Mouse (Mus musculus) heart, embryonic 11.5 days (tissue): ENCODE results near the gene Macrod1. TPM values are rescaled to one million over a fixed set of nuclear protein-coding genes. Genes with fewer than 3 reads are reported as not detected.

Source experiments
- ATAC-seq: fragments of 200-750 bp; cut with Nextera tagmentation; replicated peaks from 2 replicates; pipeline ENCODE4 v1.8.0; 2017; ENCODE audit warnings: moderate library complexity; ENCODE audit not compliant: insufficient number of reproducible peaks, low FRiP score, low TSS enrichment
- H3K27ac ChIP-seq: fragments of 300-500 bp; sonication (generic); 2 replicates; pipeline ENCODE4 v1.5.1; 2014; ENCODE audit warnings: mild to moderate bottlenecking, low read depth, low read length
- H3K27me3 ChIP-seq: fragments of 300-500 bp; sonication (generic); 2 replicates; pipeline ENCODE4 v1.6.1; 2014; ENCODE audit warnings: mild to moderate bottlenecking, low read length, mixed read lengths; ENCODE audit not compliant: control insufficient read depth, insufficient read depth
- H3K36me3 ChIP-seq: fragments of 300-500 bp; sonication (generic); 2 replicates; pipeline ENCODE4 v1.6.1; 2014; ENCODE audit warnings: mild to moderate bottlenecking, low read length, moderate library complexity, mixed read lengths; ENCODE audit not compliant: control insufficient read depth, insufficient read depth
- H3K4me1 ChIP-seq: fragments of 300-500 bp; sonication (generic); 2 replicates; pipeline ENCODE4 v1.6.1; 2014; ENCODE audit warnings: low read length; ENCODE audit not compliant: control insufficient read depth, insufficient read depth
- H3K4me2 ChIP-seq: fragments of 300-500 bp; sonication (generic); 2 replicates; pipeline ENCODE4 v1.6.1; 2014; ENCODE audit warnings: mild to moderate bottlenecking, moderate library complexity
- H3K4me3 ChIP-seq: fragments of 300-500 bp; sonication (generic); 2 replicates; pipeline ENCODE4 v1.5.1; 2014; ENCODE audit warnings: low read depth, low read length
- H3K9ac ChIP-seq: fragments of 300-500 bp; sonication (generic); 2 replicates; pipeline ENCODE4 v1.6.1; 2014; ENCODE audit warnings: mild to moderate bottlenecking, low read depth, low read length, moderate library complexity
- H3K9me3 ChIP-seq: fragments of 300-500 bp; sonication (generic); replicated peaks from 2 replicates; pipeline ENCODE4 v1.6.1; 2016; ENCODE audit warnings: low read length; ENCODE audit not compliant: control insufficient read depth
- WGBS: fragments of 180-500 bp; shearing (Covaris S2); extraction: QIAGEN DNeasy Blood & Tissue Kit; methylation state at CpG from one replicate; pipeline ENCODE4 v1.1.7; 2014; ENCODE audit not compliant: insufficient replicate concordance; 5-methylcytosine and 5-hydroxymethylcytosine counted together
- polyA plus RNA-seq: library from polyadenylated mRNA; unstranded; fragments of >200 nt; fragmentation: Nextera tagmentation; extraction: Ambion mirVana; gene quantifications from 2 replicates; pipeline ENCODE4 v1.2.1, GENCODE M21; 2014

The Macrod1 gene
- polyA plus RNA-seq, 1 experiment from 2014 or later, result 13.3 TPM

GRCm38 (mm10) chr19:7062110-7062509 lies 5.5 kb downstream of the Macrod1 start:
- Histone ChIP-seq H3K4me3 (no peak overlapping the region), H3K9me3 (no peaks in the 10 kb centered on the region), H3K4me2 (no peak overlapping the region), H3K36me3 (no peaks in the 10 kb centered on the region), H3K27me3 (peaks cover 6% of the 10 kb centered on the region; the same call in 1 of the 2 replicates), H3K4me1 (peaks cover 15% of the 10 kb centered on the region), H3K9ac (no peak overlapping the region), H3K27ac (no peak overlapping the region)
- WGBS, result 78% methylated on average over 5 of the region's 5 CpGs
- no peak for ATAC-seq

DNA sequence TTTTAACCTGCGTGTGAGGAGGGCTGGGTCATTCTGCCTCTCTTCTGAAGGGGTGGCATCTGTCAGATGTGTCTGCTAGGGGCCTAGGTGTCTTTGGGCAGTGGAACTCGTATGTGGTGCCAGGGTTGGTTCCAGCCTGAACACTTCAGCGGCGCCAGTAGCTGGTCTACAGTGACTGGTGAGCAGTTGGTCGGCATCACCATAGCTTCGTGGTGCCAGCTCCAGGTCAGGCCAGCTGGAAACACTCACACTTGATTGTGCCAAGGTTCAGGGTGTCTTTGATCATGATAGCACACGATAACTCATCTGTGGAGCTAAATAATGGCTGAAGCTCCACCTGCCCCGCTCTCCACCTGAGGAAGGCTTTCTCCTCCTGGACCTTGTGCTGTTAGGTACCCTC lies 6.3 kb downstream of the Macrod1 start:
- Histone ChIP-seq H3K4me2 (no peak overlapping the region), H3K36me3 (no peaks in the 10 kb centered on the region), H3K27me3 (peaks cover 13% of the 10 kb centered on the region), H3K27ac (no peak overlapping the region), H3K4me3 (no peak overlapping the region), H3K9ac (no peak overlapping the region), H3K4me1 (peaks cover 18% of the 10 kb centered on the region), H3K9me3 (no peaks in the 10 kb centered on the region)
- WGBS, result 80% methylated on average over 8 of the region's 8 CpGs
- no peak for ATAC-seq

DNA sequence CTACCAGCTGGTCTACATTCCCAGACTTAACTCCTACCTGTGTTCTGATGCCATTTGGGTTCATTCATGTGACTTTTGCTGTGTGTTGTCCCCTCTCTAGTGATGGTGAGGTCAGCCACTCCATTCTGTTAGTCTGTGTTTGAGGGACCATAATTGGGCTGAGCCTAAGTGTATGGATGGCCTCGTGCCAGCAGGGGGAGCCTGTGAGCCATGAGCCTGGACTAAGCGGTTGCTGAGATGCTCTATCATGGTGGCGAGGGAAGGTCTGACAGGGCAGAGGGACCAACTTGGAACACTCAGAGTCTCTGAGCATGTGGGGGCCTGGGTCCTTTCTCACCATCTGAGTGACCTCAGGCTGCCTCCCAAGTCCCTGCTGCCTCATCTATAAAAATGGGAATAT lies 8.0 kb downstream of the Macrod1 start:
- ATAC-seq, result no peak
- no peak overlapping the region for H3K4me2 ChIP-seq
- H3K36me3 ChIP-seq, result no peaks in the 10 kb centered on the region
- H3K9me3 ChIP-seq, result no peaks in the 10 kb centered on the region
- 2% methylated on average over 3 of the region's 3 CpGs for WGBS
- no peak overlapping the region for H3K27ac ChIP-seq
- no peak overlapping the region for H3K9ac ChIP-seq
- peaks cover 18% of the 10 kb centered on the region for H3K4me1 ChIP-seq
- H3K27me3 ChIP-seq, result peaks cover 21% of the 10 kb centered on the region
- no peak overlapping the region for H3K4me3 ChIP-seq

- H3K27me3 ChIP-seq, result peaks cover 24% of the 10 kb centered on the region
- no peak overlapping the region for H3K9ac ChIP-seq
- peaks cover 22% of the 10 kb centered on the region for H3K4me1 ChIP-seq
- no peaks in the 10 kb centered on the region for H3K36me3 ChIP-seq
- WGBS, result 31% methylated on average over 15 of the region's 15 CpGs
- no peak for ATAC-seq
- peak overlapping the region; percentile 4 for H3K4me2 ChIP-seq
- H3K27ac ChIP-seq, result no peak overlapping the region; the same call in 1 of the 2 replicates
- H3K4me3 ChIP-seq, result no peak overlapping the region
- H3K9me3 ChIP-seq, result no peaks in the 10 kb centered on the region
Measured at GRCm38 (mm10) chr19:7066034-7066827, 9.6 kb downstream of the Macrod1 start.

DNA sequence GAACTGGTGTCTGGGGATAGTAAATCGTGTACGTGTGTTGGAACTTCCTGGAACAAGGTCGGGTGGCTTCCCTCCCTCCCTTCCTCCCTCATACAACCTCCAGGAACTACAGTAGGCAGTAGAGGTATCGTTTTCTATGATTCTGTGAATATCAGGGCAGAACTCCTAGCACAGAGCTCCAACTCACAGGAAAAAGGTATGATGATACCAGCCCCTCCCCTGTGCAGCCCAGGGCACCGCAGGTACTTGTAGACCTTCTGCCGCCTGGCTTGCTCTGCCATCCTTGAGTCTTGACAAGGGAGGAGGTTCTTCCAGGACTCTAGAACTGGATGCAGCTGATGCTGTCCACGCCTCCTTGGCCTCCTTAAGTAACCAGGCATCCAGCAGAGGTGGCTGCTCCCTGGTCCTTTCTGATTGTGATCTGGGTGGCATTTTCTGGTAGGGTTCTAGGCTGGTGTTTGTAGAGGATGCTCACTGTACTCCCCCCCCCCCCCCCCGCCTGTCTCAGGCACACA lies 10.3 kb downstream of the Macrod1 start:
- Histone ChIP-seq H3K4me1 (peaks cover 22% of the 10 kb centered on the region), H3K27ac (no peak overlapping the region; the same call in 1 of the 2 replicates), H3K4me2 (peak overlapping the region; percentile 4), H3K9ac (no peak overlapping the region), H3K36me3 (no peaks in the 10 kb centered on the region), H3K27me3 (peaks cover 24% of the 10 kb centered on the region), H3K9me3 (no peaks in the 10 kb centered on the region), H3K4me3 (no peak overlapping the region)
- no peak for ATAC-seq
- WGBS, result 36% methylated on average over 7 of the region's 8 CpGs

DNA sequence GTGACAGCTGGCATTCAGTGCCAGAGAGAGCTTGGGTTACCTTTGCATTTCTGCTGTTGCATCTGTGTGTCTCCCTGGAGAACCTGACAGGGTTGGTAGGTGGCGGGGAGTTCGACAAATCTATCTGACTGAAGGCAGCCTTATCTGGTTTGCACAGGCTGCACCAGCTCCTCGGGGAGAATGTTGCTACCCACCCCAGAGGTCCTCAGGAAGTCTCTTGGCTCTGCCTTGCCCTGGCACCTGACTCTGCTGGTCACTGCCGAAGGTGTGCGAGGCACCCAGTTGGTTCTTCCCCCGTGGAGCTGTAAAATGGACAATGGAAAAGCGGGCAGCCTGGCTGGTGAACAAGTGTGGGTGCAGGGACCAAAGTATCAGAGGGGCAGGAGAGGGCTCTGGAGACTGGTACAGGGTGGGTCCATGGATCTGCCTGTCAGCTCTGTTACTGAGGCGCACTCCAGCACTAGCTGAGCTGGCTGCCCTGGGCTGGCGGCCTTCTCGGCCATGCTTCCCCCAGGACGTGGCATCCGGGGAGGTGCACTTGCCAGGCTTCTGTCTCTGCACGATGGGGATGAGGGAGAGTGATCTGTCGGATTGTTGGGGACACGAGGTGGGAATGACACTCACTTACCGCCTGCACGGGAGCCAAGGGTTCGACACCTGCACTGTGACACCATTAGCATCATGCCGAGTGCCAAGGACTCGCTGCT lies 10.9 kb downstream of the Macrod1 start:
- H3K9ac ChIP-seq, result no peak overlapping the region
- H3K9me3 ChIP-seq, result no peaks in the 10 kb centered on the region
- no peak overlapping the region for H3K4me2 ChIP-seq
- H3K4me3 ChIP-seq, result no peak overlapping the region
- no peak for ATAC-seq
- peaks cover 22% of the 10 kb centered on the region for H3K4me1 ChIP-seq
- WGBS, result 30% methylated on average over 20 of the region's 20 CpGs
- H3K36me3 ChIP-seq, result no peaks in the 10 kb centered on the region
- peaks cover 24% of the 10 kb centered on the region for H3K27me3 ChIP-seq
- no peak overlapping the region for H3K27ac ChIP-seq

GRCm38 (mm10) chr19:7068136-7068535 lies 11.5 kb downstream of the Macrod1 start:
- Histone ChIP-seq H3K4me1 (peaks cover 22% of the 10 kb centered on the region), H3K4me2 (no peak overlapping the region), H3K9me3 (no peaks in the 10 kb centered on the region), H3K27me3 (peaks cover 24% of the 10 kb centered on the region), H3K9ac (no peak overlapping the region), H3K36me3 (no peaks in the 10 kb centered on the region), H3K27ac (no peak overlapping the region), H3K4me3 (no peak overlapping the region)
- 7% methylated on average over 14 of the region's 14 CpGs for WGBS
- ATAC-seq, result no peak

DNA sequence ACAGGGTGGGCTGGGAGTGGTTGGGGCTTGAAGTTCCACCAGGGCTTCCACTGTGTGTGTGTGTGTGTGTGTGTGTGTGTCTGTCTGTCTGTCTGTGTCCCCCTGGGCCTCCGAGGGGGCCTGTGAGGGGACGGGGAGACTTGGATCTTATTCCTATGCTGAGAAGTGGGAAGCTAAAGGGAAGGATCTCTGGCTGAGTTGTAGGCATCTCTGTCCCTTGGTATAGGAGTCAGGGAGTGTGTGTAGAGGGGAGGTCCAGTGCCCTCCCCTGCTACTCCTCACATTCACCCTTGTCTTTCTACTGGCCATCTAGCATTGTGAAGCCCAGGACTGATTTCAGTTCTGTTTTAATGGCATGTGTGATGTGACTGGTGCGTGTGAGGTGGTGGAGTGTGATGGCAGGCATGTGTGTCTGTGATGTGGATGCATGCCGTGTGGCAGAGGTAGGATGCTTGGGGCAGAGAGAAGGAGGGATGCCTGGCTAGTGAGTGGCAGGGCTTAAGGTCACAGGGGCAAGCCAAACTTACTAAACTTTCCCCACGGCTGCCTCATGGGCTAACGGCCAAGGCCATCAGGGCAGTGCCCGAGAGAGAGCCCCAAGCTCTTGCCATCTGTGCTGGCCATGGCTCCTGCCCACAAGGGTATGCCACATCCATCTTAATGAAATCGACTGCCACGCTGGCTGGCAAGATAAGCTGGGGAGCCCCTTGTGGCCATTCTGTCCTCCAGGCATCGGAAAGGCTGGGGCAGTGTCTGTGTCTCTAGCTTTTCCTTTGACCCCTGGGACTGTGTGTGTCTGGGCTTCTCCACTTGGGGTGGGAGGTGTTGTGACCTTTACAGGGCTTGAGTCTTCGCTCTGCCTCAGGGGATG lies 12.3 kb downstream of the Macrod1 start:
- H3K36me3 ChIP-seq, result no peaks in the 10 kb centered on the region
- ATAC-seq, result no peak
- no peak overlapping the region for H3K4me3 ChIP-seq
- WGBS, result 62% methylated on average over 11 of the region's 11 CpGs
- H3K27me3 ChIP-seq, result peaks cover 24% of the 10 kb centered on the region
- H3K4me2 ChIP-seq, result no peak overlapping the region
- no peak overlapping the region for H3K27ac ChIP-seq
- no peak overlapping the region for H3K9ac ChIP-seq
- H3K4me1 ChIP-seq, result peaks cover 22% of the 10 kb centered on the region
- H3K9me3 ChIP-seq, result no peaks in the 10 kb centered on the region
